Mouse (Mus musculus) midbrain, embryonic 11.5 days (tissue): ENCODE measurements around the gene Grb2. TPM values are rescaled to one million over a fixed set of nuclear protein-coding genes. Genes with fewer than 3 reads are reported as not detected.
A peak's percentile ranks its signal among the peaks of the same experiment; 100 is the strongest.

ENCODE experiments used
- ATAC-seq: fragments of 200-750 bp; cut with Nextera tagmentation; 2 replicates; pipeline ENCODE4 v1.8.0; 2017; ENCODE audit warnings: moderate TSS enrichment, moderate library complexity; ENCODE audit not compliant: low FRiP score
- DNase-seq: peaks from one replicate; pipeline ENCODE4 v3.0.0; 2015; ENCODE audit warnings: low spot score; ENCODE audit errors: missing footprints
- H3K27ac ChIP-seq: fragments of 300-500 bp; sonication (generic); 2 replicates; pipeline ENCODE4 v1.5.1; 2014; ENCODE audit warnings: low read depth, low read length
- H3K27me3 ChIP-seq: fragments of 300-500 bp; sonication (generic); 2 replicates; pipeline ENCODE4 v1.6.1; 2014; ENCODE audit warnings: mild to moderate bottlenecking, low read length, moderate library complexity, mixed read lengths; ENCODE audit not compliant: control insufficient read depth, insufficient read depth
- H3K36me3 ChIP-seq: fragments of 300-500 bp; sonication (generic); 2 replicates; pipeline ENCODE4 v1.6.1; 2014; ENCODE audit warnings: mild to moderate bottlenecking, low read length, moderate library complexity, mixed read lengths; ENCODE audit not compliant: control insufficient read depth, insufficient read depth
- H3K4me1 ChIP-seq: fragments of 300-500 bp; sonication (generic); 2 replicates; pipeline ENCODE4 v1.6.1; 2014; ENCODE audit warnings: low read length; ENCODE audit not compliant: control insufficient read depth, insufficient read depth
- H3K4me2 ChIP-seq: fragments of 300-500 bp; sonication (generic); 2 replicates; pipeline ENCODE4 v1.6.1; 2014; ENCODE audit warnings: mild to moderate bottlenecking, moderate library complexity
- H3K4me3 ChIP-seq: fragments of 300-500 bp; sonication (generic); 2 replicates; pipeline ENCODE4 v1.5.1; 2014; ENCODE audit warnings: low read depth, low read length
- H3K9ac ChIP-seq: fragments of 300-500 bp; sonication (generic); 2 replicates; pipeline ENCODE4 v1.6.1; 2014; ENCODE audit warnings: low read length
- H3K9me3 ChIP-seq: fragments of 300-500 bp; sonication (generic); 2 replicates; pipeline ENCODE4 v1.6.1; 2016; ENCODE audit warnings: low read length; ENCODE audit not compliant: control insufficient read depth
- WGBS: fragments of 180-500 bp; shearing (Covaris S2); extraction: QIAGEN DNeasy Blood & Tissue Kit; methylation state at CpG from one replicate; pipeline ENCODE4 v1.1.7; 2014; 5-methylcytosine and 5-hydroxymethylcytosine counted together
- polyA plus RNA-seq: library from polyadenylated mRNA; unstranded; fragments of >200 nt; fragmentation: Nextera tagmentation; extraction: Ambion mirVana; gene quantifications from 2 replicates; pipeline ENCODE4 v1.2.1, GENCODE M21; 2014

The Grb2 gene
- polyA plus RNA-seq, 1 experiment from 2014 or later: 77.7 TPM

- WGBS: 86% methylated on average over 9 of the region's 9 CpGs
- H3K27me3 ChIP-seq: no peaks in the 10 kb centered on the region
- H3K27ac ChIP-seq: no peak overlapping the region
- ATAC-seq (no peak), DNase-seq (no peak)
- H3K9me3 ChIP-seq: no peaks in the 10 kb centered on the region
- no peak overlapping the region for H3K9ac ChIP-seq
- no peaks in the 10 kb centered on the region for H3K36me3 ChIP-seq
- H3K4me1 ChIP-seq: peaks cover 10% of the 10 kb centered on the region
- no peak overlapping the region for H3K4me3 ChIP-seq
- no peak overlapping the region for H3K4me2 ChIP-seq
Observed at GRCm38 (mm10) chr11:115742926-115743325, 34.5 kb upstream of the Grb2 start.

- no peak for DNase-seq
- Histone ChIP-seq H3K27me3 (no peaks in the 10 kb centered on the region), H3K36me3 (no peaks in the 10 kb centered on the region), H3K9ac (no peak overlapping the region), H3K4me2 (no peak overlapping the region), H3K4me1 (peaks cover 14% of the 10 kb centered on the region), H3K27ac (no peak overlapping the region), H3K9me3 (no peaks in the 10 kb centered on the region), H3K4me3 (no peak overlapping the region)
- no peak for ATAC-seq
- WGBS: 89% methylated on average over 11 of the region's 11 CpGs
Observed at GRCm38 (mm10) chr11:115741070-115741469, 32.7 kb upstream of the Grb2 start.

DNA sequence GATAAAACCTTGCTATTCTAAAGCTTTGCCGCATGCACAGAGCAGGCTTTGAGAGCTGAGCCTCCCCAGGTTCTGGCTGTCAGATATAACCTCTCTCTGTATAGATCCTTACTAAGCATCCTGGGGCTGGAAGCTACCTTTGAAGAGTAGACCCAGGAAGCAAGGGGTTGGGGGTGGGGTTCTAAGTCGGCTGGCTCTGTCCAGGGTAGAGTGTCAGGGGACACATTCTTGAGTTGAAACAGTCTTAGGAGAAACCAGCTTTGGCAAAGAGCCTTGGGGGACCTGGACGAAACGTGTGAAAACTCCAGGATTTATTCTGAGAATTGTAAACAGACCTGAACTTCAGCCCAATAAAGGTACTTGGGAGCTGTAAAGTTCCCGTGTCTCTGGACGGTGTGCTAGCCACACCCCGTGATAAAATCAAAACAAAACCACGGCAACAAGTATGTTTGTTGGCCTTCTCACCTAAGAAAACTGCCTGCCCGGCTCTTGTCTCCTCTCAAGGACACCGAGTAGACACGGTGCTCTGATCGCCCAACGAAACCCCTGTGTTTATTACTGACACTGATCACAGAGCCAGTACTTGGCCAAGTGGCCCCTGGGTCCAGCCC is 30.0 kb upstream of the Grb2 start:
- Histone ChIP-seq H3K36me3 (no peaks in the 10 kb centered on the region), H3K4me3 (no peak overlapping the region), H3K27me3 (no peaks in the 10 kb centered on the region), H3K9me3 (no peaks in the 10 kb centered on the region), H3K4me1 (peaks cover 14% of the 10 kb centered on the region), H3K4me2 (no peak overlapping the region; the same call in 1 of the 2 replicates), H3K9ac (peak overlapping the region; percentile 30; the same call in 1 of the 2 replicates), H3K27ac (peak overlapping the region; percentile 50)
- ATAC-seq (peak; percentile 27), DNase-seq (peak; percentile 84)
- WGBS: 60% methylated on average over 13 of the region's 13 CpGs

GRCm38 (mm10) chr11:115737608-115738208 is 29.3 kb upstream of the Grb2 start:
- Histone ChIP-seq H3K4me2 (no peak overlapping the region), H3K9ac (no peak overlapping the region), H3K36me3 (no peaks in the 10 kb centered on the region), H3K4me3 (no peak overlapping the region), H3K9me3 (no peaks in the 10 kb centered on the region), H3K27ac (peak overlapping the region; percentile 67), H3K27me3 (no peaks in the 10 kb centered on the region), H3K4me1 (peaks cover 14% of the 10 kb centered on the region)
- WGBS: 21% methylated on average over 10 of the region's 10 CpGs
- peak; percentile 87 for ATAC-seq
- peak; percentile 97 for DNase-seq

DNA sequence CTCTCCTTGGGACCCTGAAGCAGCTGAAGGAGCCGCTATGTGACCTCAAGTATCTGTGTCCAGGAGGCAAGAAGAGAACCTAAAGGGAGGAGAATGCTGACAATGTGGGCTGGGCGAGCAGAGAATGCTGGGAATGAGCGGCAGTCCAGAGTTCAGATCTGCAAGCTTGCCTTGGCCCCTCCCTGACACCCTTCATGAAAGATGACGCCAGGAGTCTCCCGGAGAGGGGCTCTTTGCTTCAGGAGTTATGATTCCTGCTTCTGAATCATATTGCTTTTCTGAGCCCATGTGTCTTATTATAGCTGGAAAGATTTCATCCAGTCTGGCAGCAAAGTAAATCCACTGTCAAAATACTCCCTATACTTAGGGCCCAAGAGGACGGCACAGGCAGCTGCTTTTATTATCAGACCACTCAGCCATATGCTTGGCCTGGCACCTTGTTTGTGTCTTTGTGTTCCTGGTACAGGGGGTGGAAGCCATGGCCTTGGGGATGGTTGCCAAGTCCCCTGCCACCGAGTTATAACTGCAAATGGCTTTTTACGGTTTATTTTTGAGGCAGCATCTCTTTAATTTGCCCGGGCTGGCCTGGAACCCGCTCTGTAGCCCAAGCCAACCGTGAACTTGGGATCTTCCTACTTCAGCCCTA is 25.8 kb upstream of the Grb2 start:
- 77% methylated on average over 11 of the region's 11 CpGs for WGBS
- Histone ChIP-seq H3K4me3 (no peak overlapping the region), H3K36me3 (no peaks in the 10 kb centered on the region), H3K9me3 (no peaks in the 10 kb centered on the region), H3K9ac (no peak overlapping the region), H3K4me2 (no peak overlapping the region), H3K4me1 (peaks cover 14% of the 10 kb centered on the region), H3K27ac (no peak overlapping the region), H3K27me3 (no peaks in the 10 kb centered on the region)
- ATAC-seq (no peak), DNase-seq (no peak)

- Histone ChIP-seq H3K9me3 (no peaks in the 10 kb centered on the region), H3K27me3 (no peaks in the 10 kb centered on the region), H3K27ac (no peak overlapping the region), H3K4me3 (no peak overlapping the region), H3K9ac (no peak overlapping the region), H3K4me2 (no peak overlapping the region), H3K36me3 (no peaks in the 10 kb centered on the region), H3K4me1 (no peaks in the 10 kb centered on the region)
- 72% methylated on average over 2 of the region's 2 CpGs for WGBS
- ATAC-seq: no peak
- DNase-seq: no peak
Observed at GRCm38 (mm10) chr11:115723231-115723630, 14.8 kb upstream of the Grb2 start.

DNA sequence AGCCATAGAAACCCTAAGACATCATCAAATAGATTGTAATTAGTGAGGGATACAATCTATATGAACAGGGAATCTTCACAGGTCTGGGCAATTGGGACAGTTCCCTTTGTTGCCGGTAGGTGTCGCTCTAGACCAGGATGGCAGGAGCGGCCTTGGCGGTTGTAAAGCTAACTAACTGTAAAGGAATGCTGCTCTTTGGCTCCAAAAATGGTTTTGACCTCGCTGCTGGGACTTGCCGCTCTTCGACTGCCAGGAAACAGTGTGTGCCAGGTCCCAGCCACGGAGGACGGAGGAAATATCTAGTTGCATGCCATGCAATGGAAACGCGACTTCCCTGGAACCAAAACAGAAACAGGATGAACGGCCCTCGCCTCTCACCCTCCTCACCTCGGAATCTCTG is 14.2 kb upstream of the Grb2 start:
- DNase-seq: peak; percentile 97
- ATAC-seq: no peak
- Histone ChIP-seq H3K36me3 (no peaks in the 10 kb centered on the region), H3K27ac (no peak overlapping the region), H3K9me3 (no peaks in the 10 kb centered on the region), H3K27me3 (no peaks in the 10 kb centered on the region), H3K9ac (no peak overlapping the region), H3K4me3 (no peak overlapping the region), H3K4me1 (no peaks in the 10 kb centered on the region), H3K4me2 (no peak overlapping the region)
- WGBS: 22% methylated on average over 14 of the region's 14 CpGs

- H3K4me1 ChIP-seq: no peaks in the 10 kb centered on the region
- no peak overlapping the region for H3K4me3 ChIP-seq
- H3K9me3 ChIP-seq: no peaks in the 10 kb centered on the region
- ATAC-seq (no peak), DNase-seq (no peak)
- H3K27me3 ChIP-seq: no peaks in the 10 kb centered on the region
- 53% methylated on average over 8 of the region's 8 CpGs for WGBS
- H3K36me3 ChIP-seq: no peaks in the 10 kb centered on the region
- H3K27ac ChIP-seq: no peak overlapping the region
- H3K4me2 ChIP-seq: no peak overlapping the region
- no peak overlapping the region for H3K9ac ChIP-seq
Observed at GRCm38 (mm10) chr11:115717660-115718390, 9.4 kb upstream of the Grb2 start.
